Mouse (Mus musculus) WW6 (cell line): ENCODE results near the gene Fgd2.

ENCODE experiments used
- DNase-seq: peaks from one replicate; pipeline ENCODE4 v3.0.0-alpha.2; 2013; ENCODE audit warnings: low read depth, low spot score

Fgd2 gene

DNA sequence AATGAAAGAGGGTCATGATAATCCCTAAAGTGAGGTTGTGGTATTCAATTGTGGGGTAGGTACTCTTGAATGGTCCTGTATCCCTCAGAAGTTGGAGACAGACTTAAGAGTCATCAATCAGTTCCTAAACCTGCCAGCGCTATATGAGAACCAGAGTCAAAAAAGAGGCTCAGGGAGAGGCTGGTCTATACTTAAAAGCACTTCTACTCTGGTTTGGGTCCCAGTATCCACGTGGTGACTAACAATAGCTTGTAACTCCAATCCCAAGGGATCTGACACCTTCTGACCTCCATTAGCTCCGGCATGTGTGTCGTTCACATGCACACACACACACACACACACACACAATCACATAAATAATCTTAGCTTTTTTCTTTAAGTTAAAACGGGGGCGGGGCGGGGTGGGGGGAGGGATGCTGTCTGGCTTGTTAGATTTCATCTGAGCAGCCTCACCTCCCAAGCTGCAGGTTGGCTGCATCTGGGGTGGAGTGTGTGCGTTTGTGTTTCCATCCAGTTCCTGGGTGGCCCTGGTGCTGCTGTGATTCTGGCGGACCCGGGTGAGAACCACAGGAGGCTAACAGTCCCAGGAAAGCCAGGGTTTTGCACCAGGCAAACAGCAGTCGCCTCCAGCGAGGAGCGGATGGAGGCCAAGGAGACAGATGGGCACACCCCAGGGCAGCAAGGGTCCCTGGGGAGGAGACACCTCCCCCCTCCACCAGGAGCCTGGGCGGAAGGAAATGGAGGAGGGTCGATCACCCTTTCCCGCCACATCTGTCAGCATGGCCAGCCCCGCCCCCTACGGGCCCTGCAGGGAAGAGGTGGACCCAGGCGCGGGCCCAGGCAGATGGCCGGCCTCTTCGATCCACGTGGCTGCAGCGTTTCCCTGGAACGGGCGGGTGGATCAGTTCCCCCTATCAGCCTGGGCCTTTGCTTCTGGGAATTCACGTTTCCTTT is 37.0 kb downstream of the Fgd2 start:
- DNase-seq = no peak

DNA sequence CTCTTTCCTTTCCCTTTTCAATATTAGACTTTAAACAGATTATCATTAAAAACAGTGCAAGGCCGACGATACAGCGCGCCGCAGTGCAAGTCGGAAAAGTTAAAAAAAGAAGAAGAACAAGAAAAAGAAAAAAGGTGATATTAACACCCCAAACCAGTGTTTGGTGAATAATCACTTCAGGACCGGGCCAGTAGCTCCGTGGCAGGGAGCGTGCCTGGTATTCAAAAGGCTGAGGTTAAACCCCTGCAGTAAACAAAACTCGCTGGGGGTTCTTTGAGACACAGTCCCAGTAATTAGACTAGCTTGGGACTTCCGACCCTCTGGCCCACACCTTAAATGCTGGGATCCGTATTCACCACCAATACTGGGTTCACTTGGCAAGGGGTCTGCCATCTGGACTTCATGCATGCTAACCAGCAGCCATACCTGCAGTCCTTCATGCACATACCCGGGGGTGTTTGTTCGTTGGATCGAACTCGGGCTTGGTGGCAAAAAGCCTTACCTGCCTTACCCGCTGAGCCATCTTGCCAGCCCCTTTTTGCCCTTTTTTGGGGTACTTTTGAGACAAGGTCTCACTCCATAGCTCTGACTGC is 37.8 kb downstream of the Fgd2 start:
- DNase-seq = no peak

DNA sequence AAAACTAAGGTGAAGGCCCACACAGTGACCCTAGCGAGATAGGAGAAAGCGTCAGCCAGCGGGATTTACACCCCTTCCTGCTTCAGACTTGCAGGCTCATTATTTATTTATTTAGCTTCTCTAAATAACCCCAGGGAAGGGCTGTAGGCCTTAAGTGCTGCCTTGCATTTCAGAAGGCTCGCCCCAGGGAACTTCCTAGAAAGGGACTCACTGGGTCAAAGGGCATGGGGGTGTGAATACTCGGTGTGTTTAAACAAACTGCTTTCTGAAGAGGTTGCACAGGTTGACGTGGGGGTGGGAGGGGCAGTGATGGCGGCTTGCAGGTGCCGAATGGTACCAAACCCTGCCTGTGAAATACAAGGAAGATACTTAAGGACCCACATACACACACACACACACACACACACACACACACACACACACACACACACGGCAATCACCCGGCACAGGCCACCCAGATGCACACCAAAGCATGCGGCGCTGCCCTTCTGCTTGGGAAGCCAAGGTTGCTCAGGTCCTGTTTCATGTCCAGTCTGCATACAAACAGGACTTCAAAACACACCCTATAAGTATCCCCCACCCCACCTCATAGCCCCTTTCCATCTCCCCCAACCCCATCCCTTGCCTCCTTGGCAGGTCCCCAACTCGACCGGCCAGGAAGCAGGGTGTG is 38.7 kb downstream of the Fgd2 start:
- peak; percentile 67 for DNase-seq

DNA sequence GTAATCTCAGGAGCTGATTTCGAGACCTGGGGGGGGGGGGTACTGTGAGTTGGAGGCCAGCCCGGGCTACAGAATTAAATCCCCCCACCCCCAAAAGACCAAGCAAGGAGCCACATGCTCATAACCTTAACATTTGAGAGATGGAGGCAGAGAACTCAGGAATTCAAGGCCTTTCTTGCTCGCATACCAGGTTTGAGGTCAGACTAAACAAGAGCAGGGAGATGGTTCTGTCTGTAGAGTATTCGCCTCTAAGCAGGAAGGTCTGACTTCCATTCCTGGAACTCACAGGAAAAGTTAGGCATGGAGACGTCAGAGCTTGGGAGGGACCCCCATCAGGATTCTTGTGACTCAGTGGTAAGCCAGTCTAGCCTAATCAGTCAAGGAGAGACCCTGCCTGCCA is 39.3 kb downstream of the Fgd2 start:
- DNase-seq = no peak

DNA sequence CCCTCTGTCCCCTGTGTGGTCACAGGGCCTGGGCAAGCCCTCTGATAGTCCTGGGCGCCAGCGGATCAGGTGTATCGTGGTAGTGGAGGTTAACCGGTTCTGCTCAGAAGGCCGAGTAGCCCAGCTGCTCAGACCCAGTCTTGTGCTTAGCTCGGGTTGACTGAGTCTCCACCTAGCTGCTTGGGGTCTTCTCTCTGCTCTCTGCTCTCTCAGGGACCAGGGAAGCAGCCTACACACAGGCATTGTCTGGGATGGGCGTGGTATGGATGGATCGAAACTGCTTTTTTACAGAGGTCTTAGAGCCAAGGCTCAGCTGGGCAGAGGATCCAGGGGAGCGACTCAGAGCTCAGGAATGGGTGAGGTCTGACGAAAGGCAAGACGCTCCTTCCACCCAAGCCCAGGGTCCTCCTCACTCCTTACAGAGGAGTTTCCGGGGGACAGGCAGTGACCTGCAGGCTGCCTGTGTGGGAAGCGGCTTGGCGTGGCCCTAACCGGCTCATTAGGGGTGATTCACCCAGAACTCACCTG is 41.1 kb downstream of the Fgd2 start:
- DNase-seq = no peak

DNA sequence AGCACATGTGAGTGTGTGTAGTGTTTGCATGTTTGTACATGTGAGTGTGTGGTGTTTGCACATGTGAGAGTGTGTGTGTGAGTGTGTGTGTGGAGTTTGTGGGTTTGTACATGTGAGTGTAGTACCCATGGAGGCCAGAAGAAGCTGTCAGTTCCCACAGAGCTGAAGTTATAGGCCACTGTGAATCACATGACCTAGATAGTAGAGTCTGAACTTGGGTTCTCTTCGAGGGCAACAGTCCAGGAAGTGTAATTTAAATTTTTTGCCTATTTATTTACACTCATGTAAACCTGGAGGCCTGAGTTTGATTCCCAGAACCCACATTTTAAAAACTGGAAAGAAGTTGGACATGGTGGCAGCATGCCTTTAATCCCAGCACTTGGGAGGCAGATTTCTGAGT is 42.5 kb downstream of the Fgd2 start:
- DNase-seq = no peak

DNA sequence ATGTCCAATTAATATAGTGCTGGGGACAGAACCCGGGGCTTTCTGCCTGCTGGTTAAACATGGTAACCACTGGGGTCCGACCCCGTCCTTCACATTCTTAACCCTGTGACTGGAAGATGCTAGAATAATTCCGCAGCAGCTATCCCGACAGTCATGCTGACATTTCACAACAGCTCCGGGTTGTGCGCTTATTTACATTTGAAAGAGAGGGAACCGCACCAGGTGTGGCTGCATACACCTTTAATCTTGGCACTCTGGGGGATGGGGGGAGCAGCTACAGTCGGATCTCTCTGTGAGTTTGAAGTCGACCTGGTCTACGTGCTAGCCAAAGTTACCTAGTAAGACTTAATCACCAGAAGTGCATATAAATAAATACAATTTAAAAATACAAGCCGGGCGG is 44.8 kb downstream of the Fgd2 start:
- DNase-seq = no peak

DNA sequence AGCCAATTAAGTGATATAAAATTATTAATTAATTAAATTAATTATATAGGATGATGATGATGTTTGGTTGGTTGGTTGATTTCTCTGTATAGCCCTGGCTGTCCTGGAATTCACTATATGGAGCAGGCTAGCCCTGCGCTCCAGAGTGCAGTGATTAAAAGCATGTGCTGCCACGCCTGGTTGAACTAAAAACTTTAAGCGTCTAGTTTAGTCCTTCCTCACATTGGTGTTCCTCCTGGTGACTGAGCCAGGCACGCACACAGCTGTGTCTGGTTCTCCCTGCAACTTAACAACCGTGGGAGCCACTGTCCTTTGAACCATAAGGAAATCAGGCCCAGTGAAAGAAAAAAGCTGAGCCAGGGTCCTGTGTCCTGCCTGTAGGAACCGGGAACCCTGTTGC is 45.4 kb downstream of the Fgd2 start:
- DNase-seq = no peak

DNA sequence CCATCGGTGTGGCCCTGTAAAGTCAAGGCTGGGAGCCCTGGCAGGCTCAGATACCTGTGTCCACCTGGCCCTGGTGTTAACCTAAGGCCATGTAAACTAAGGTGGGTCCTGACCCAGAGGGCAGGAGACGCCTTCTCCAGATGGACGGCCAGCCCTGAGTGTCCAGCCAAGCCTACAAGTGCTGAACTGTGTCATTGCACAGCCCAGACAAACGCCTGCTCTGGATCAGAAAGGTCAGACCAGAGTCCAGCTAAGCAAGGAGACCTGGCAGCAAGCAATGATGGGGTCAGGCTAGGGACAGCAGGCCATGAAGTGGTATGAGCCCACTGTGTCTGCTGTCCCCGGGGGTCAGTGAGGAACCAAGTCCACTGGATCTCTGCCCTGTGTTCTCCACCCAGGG is 46.7 kb downstream of the Fgd2 start:
- DNase-seq = no peak

DNA sequence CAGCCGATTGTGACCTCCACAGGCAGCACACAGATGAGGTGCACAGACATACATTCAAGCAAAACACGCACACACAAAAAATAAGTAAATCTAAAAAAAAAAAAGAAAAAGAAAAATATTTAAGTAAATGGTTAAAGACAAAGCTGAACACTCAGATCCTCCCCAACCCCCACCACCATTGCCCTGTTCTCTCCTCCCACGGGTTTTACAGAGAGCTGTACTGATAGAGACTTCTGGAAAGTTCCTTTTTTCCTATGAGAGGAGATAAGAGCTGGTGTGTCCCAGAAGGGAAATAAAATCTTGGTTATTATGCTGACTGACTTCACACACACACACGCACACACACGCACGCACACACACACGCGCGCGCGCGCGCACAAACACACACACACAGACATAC is 47.6 kb downstream of the Fgd2 start:
- no peak for DNase-seq

DNA sequence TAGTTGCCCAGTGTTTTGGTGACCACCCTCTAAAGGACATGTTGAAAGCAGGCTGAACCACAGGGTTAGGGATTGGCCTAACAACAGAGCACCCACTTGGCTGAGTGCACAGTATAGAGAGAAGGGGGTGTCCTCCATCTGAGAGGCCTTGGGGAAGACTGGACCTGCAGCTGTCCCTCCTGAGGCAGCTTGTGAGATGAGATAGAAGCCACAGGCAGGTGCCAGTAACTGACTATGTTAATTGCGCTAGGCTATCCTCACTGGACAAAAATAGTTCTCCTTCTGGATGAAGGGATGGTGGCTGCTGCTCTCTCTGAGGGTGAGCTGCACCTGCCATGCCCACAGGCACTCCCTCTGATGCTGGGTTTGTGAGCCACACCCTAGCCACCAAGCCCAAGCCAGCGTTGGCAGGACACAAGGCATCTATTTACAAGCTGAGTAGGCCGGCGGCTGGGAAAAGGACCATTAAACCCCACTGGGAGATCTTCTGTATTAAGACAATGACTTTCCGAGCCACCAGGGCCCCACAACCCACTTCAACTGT is 49.2 kb downstream of the Fgd2 start:
- no peak for DNase-seq

DNA sequence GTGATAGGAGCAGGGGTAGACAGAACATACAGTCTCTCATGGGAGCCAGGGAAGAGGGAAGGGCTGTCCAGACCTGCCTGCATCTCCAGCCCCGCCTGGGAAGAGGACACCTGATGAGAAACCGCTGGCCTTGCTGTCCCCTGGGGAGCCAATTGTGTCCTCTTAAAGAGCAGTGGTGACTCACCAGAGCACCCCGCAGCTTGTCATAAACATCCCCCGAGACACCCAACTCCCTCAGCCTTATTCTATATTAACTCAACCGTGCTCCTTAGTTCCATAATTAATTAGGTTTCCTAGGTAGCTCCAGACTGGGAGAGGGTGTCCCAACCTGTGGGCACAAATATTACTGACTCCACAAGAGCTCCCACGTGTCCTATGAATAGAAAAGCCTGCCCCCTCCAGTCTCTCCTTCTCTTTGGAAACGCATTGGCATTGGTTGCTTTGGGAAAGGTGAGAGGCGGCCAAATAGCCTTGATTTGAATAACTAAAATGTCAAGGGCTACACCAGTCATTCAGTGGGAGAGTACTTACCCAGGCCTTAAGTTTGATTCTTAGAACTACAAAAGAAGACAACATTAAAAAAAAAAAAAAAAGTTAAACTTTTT is 51.2 kb downstream of the Fgd2 start:
- DNase-seq = no peak

DNA sequence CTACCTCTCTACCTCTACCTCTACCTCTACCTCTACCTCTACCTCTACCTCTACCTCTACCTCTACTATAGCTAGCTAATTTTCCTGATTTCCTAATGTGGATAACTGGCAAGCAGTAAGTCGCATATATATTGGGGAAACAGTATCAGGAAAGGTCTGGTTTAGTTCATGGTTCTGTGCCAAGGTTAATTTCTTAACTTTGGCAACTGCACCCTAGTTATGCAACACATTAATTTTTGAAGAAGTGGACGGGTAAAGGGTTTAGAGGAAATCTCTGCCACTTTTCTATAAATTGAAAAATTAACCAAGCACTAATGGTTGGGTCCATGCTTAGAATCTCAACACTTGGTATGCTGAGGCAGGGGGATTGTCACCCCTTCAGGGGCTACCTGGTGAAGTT is 53.9 kb downstream of the Fgd2 start:
- no peak for DNase-seq

DNA sequence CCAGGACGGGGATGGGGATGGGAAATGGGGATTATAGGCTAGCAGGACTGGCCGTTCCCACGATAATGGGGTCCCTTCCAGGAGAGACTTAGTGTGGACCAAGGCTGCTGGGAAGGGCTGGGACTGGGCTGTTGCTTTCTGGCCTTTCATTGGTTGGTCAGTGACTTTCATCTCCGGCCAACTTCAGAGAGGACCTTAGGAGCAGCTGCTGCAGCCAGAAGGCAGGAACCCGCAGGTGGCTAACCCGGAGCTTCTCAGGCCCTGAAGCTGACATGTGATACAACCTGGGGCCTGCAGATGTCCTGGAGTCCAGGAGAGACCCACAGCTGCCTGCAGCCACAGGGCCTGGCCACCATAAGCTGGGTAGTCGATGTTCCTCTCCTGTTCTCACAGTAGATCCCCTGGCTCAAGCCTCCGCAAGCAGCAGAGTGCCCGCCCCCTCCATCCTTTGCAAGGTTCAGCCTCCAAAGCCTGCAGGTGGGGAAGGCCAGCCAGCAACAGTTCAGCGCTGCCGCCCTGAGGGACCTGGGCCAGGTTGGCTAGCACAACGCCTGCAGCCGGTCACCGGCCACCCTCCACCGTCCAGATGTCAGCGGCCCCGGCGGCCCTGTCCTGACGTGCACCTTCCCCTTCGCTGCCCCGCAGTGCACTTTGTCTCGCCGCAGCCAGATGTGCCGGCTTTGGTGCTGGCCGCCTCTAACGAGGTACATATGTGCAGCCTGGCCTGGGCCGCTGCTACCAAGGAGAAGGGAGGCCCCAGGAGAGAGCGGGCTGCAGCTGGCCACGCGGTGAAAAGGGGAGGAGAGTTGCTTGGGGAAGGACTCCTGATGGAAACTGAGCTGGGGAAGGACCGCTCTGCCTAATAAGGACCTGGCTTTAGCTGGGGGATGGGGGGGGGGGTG is 55.3 kb downstream of the Fgd2 start:
- DNase-seq = no peak

DNA sequence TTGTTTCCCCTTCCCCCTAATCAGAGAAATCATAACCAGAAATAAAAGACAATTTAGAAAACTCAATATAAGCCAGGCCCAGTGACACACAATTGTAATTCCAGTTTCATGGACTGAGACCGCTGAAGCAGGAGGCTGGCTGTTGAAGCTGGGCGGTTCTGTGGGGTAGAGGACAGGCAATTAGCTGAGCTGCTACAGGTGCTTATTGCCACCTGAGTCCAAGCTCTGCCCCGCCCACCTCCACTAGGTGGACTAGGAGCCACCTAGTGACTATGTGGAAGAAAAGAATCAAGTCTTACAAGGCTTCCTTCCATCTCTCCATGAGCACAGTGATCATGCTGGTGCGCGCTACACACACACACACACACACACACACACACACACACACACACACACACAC is 56.0 kb downstream of the Fgd2 start:
- DNase-seq = no peak

DNA sequence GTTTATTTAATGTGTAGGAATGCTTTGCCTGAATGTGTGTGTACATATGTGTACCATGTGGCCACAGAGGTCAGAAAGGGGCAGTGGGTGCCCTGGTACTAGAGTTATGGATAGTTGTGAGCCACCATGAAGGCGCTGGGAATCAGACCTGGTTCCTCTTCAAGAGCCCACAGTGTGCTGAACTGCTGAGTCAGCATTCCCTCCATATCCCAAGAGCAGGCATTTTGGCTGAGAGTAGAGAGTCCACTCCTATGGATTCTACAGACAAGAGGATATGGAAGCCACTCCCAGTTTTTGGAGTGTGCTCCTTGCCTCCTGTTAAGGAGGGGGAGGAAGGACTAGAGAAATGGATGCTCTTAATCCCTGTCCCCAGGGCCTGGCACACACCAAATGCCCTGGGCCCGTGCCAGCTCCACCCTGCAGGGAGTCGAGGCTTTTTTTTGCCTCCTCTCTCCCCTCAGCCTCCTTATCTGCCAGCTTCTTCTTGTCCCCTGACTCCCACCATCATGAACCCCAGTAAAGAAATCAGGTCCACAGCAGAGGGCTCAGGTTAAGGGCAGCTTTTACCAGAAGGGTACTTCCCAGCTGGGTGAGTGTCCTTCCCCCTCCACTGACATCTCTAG is 58.2 kb downstream of the Fgd2 start:
- no peak for DNase-seq

DNA sequence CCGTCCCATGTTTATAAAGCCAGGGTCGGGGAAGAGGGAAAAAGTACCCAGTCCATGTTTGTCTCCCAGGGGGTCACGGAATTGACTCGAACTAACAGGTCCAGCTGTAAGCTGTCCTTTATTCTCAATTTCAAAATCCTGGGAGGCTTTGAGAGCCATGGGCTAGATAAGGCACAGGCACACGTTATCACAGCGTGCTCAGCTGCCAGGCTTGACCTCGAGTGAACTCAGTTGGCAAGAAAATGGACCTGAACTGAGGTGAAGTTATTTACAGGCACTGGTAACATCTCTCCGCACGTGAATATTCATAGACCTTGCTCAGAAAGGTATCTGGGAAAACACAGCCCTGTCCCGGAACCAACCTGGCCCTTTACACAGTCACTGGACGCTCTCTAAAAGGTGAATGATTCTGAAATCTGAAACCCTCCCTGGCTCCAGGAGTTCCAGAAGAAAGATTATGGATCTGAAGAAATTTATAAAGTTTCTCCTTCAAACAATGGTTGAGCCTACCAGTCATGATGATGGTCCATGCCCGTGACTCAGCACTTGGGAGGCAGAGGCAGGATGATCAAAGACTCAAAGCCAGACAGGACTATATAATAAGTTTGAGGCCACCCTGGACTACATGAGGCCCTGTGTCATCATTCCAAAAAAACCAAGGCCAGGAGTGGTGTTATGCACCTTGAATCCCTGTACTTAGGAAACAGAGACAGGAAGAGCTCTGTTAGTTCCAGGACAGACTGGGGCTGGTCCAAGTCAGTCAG is 59.4 kb downstream of the Fgd2 start:
- no peak for DNase-seq

DNA sequence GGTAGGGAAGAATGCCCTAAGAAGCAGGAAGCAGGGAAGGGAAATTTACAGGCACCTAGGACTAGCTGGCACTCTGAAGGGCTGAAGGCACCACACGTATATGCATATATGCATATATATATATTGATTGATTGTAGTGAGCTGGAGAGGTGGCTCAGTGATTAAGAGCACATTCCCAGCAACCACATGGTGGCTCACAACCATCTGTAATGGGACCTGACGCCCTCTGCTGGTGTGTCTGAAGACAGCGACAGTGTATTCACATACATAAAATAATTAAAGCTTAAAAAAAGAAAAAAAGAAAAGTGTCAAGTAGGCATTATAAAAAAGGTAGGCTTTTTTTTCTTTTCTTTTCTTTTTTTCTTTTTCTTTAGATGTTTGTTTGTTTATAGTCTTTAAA is 60.6 kb downstream of the Fgd2 start:
- DNase-seq = no peak

DNA sequence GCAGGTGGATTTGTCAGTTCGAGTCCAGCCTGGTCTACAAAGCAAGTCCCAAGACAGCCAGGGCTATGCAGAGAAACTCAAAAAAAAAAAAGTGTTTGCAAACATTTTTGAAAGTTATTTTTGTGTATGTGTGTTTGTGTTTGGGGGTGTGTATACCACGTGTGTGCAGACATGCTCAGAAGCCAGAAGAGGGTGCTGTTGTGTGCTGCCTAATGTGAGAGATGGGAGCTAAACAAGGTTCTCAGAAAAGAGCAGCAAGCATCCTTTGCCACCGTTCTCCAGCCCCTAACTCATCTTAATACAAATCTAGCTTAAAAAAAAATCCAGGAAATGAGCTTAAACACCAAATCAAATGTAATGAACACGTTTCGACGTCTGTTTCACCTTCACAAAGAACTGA is 61.6 kb downstream of the Fgd2 start:
- no peak for DNase-seq
